Mouse (Mus musculus) neutrophil, adult 5-6 weeks (primary cell): ENCODE measurements around the gene Htra1. TPM values are rescaled to one million over a fixed set of nuclear protein-coding genes. Genes with fewer than 3 reads are reported as not detected.

Experiments used
- ATAC-seq: fragments of 151-379, 151-347 bp; 2 replicates; pipeline ENCODE4 v1.8.0; 2017; ENCODE audit warnings: mild to moderate bottlenecking, moderate TSS enrichment; ENCODE audit not compliant: insufficient number of reproducible peaks, poor library complexity, low FRiP score, severe bottlenecking; ENCODE audit errors: extremely low read depth
- total RNA-seq: library from RNA; stranded (forward); fragments of 200-1000 nt; gene quantifications from 2 replicates; pipeline ENCODE4 v1.2.3, GENCODE M21; 2017

The Htra1 gene
- total RNA-seq, result not detected in 2 replicates

DNA sequence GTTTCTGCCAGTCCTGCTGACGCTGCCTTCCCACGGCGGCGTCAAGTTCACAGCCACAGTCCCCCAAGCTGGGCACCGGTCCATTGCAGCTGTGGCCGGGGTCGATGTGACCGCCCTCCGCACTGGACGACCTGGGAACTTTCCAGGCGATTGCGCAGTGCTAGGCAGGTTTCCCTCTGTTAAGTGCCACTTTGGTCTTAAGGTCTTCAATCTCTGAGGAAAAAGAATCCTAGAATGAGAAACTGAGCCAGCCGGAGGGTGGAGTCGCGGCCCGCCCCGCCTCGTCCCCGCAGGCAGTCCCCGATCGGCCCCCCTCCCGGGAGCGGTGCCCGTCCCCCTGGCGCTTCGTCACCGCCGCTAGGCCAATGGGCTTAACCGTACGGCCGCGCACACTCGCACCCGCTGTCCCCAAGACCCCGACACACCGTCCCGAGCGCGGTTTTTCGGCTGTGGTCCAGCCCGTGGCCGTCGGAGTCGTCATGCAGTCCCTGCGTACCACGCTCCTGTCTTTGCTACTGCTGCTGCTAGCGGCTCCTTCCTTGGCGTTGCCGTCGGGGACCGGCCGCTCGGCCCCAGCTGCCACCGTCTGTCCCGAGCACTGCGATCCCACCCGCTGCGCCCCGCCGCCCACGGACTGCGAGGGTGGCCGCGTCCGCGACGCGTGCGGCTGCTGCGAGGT lies at the start of gene Htra1:
Htra1 (plus strand) TSS at position 319 of the 679 bp plus-strand sequence.
- no peak for ATAC-seq

DNA sequence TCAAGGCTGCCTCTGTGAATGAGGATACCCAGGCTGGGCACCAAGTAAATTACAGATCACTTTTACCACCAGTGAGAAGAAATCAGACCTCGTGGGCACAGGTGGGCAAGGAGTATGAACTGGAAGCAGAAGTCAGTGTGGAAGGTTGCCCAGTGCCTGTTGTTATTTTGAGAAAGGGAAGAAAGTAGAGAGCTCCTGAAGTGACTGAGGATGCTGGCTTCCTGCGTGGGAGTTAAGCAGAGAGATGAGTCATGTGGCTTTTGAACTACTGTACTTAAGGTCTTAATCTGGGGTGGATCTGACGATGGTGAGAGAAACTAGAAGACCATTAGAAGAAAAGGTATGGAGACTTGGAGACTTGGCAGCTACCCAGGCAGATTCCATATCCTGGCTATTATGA lies 49.7 kb upstream of the Htra1 start:
- no peak for ATAC-seq

DNA sequence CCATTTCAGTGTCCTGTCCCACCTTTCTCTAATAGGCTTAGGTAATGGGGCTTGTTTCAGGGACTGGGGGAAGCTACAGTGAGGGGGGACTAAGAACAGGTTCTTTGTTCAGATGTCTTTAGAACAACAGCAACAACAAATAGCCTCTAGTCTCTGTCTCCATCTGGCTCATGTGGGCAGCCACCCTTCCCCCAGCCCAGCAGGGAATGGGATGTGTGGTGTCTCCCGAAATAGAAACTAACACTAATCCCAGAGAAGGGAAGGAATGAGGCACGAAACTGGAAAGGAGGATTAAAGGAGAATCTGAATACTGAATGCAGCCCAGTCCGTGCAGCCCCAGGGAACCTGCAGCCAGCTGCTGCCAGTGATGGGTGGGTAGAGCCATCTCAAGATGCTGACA lies 48.0 kb upstream of the Htra1 start:
- ATAC-seq, result no peak

DNA sequence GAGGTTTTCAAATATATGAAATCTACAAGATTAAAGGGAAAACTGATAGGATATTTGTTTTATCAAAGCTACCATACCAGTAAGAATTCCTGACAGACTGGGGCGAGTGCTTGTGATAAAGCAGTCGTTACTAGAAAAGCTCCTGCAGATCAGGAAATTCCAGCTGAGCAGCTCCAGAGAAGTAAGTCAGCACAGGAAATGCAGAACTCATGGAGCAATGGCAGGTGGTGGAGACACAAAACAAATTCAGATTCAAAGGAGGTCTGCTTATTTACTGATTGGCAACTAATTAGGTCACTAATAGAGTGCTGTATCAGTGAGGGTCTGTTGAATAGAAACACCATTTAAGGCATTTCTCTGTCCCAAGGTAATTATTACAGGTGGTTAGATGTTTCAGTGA lies 45.0 kb upstream of the Htra1 start:
- ATAC-seq, result no peak

DNA sequence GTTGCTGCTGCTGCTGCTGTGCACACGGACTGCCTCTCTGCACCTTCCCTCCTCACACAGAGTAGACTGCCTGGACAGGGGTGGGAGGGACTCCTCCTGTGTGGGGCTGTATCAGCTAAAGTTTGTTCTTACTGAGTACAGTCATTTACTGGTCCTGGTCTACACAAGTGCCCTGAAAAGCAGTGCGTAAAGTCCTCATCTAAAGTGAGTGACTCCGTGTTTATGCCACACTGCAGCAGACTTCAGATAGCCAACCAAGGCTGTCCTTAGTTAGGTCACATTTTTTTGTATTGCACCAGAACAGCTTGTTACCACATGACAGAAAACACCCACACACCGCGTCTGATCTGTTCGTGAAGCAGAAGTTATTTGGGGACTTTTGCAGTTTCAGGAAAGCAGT lies 42.9 kb upstream of the Htra1 start:
- ATAC-seq, result peak; percentile 55; the same call in 1 of the 2 replicates

DNA sequence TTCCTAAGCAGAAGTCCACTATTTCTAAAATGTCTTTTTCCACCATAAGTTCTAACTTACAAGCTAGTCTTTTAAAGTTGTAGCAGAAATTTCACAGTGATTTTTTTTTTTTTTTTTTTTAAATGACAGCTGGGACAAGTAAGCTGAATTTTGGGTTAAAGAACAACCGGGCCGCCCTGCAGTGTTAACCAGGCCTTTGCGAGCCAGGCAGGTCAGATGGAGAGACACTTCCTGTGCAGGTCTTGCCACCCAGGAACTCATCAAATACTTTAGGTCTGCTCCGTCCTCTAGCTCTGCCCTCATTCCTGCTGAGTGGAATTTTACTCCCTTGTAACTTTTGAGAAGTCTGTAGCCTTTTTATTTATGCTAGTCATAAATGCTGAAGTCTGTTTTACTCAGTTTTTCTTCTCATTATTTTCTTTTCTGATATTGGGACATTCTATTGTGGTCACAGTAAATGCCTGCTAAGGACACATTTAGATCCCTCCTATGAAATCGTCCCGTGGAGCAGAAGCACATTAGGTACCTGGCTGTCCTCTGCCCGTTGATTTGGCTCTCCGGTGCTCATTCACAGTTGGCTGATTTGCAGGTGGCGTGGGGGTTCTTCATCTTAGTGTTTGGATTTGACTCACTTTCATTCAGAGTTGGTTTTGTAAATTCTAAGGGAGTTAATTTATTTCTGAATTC lies 40.8 kb upstream of the Htra1 start:
- ATAC-seq, result no peak

DNA sequence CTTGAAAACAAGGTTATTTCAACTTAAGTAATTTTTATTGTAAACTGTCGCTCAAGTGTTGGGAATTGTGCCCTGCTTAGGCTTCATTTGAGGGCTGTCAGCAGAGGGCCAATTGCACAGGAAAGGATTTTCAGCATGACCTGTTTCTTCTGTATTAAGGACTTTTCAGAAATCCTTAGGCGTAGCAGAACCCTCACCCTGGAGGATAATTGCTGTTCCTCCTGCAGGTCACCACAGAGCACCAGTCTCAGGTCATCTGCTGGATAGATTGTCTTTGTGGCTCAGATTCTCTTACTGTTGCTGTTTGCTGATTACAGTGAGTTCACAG lies 40.3 kb upstream of the Htra1 start:
- no peak for ATAC-seq

DNA sequence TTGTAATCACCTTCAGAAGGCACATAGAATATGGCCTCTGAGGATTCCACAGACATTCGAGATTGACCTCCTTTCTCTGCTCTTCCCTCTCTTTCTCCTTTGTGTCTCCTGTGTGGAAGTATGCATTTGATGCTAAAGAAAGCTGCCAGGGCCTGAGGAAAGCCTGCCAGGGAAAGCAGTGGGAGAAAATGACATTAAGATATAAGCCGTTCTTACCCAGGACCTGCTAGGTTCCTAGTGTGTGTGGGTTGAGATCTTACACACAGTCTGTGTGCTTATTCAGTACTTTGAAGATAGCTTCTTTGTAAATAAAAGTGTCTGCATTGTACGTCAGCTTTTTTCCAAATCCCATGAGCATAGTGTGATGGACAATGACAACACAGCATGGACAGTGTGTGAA lies 39.8 kb upstream of the Htra1 start:
- no peak for ATAC-seq

DNA sequence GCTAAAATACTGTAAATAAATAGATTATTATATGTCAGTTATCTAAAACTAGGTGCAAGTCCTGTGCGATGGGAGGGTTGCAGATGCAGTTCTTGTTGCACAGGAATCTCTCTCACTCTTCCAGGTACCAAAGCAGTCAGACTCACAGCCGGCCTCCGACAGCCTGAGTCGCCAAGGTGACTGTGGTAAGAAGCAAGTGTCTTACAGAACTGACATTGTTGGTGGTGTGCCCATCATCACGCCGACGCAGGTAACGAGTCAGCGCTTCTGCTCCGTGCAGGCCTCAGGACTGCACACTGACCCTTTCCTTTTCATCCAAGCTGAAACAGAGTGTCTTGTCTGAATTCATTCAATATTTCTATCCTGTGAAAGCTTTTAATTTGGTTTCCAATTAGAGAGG lies 38.7 kb upstream of the Htra1 start:
- no peak for ATAC-seq

DNA sequence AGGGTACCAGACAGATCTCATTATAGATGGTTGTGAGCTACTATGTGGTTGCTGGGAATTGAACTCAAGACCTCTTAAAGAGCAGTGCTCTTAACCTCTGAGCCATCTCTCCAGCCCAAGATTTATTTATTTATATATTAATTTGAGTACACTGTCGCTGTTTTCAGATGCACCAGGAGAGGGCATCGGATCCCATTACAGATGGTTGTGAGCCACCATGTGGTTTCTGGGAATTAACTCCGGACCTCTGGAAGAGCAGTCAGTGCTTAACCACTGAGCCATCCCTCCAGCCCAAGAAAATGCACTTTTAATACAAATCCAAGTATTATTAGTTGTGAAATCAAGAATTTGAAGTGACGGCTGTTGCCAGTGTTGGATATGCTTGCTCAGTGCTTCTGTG lies 37.5 kb upstream of the Htra1 start:
- ATAC-seq, result no peak

DNA sequence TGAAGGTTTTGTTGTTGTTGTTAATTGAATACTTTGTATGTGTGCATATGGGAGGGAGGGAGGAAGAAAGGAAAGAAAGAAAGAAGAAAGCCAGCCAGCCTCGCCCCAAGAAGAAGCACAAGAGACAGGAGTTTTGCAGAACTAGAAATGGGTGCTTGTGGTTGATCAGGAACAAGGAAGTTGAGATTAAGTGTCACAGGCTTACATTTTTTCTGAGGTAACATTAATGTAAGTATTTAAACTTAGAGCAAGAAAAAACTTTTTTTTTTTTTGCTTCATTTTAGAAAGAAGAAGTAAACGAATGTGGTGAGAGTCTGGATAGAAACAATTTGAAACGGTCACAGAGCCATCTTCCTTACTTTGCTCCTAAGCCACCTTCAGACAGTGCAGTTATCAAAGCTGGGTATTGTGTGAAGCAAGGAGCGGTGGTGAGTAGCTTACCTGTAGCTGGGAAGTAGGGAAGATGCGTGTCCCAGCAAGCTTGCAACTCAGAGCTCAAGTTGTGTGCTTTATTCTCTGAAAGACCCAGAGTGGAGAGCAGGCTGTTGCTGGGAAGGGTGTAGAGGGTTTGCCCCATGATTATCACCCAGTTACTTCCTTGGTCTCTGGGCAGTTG lies 35.6 kb upstream of the Htra1 start:
- ATAC-seq, result no peak

DNA sequence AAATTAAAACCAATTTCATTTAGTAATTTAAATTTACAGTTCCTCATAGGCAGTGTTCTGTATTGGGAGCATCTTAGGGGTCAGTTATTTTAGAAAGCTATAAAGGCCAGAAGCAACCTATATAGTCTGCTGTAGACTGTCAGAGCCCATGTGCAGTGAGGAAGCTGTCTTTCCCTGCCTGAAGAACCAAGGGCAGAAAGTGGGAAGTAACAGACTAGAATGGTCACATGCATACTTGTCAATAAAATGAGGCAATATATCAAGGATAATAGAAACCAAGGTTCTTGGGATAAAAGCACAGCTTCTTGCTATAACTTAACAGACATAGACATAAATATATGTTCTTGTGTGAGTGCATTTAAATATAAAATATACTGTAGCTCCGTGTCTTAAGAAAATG lies 33.0 kb upstream of the Htra1 start:
- no peak for ATAC-seq

DNA sequence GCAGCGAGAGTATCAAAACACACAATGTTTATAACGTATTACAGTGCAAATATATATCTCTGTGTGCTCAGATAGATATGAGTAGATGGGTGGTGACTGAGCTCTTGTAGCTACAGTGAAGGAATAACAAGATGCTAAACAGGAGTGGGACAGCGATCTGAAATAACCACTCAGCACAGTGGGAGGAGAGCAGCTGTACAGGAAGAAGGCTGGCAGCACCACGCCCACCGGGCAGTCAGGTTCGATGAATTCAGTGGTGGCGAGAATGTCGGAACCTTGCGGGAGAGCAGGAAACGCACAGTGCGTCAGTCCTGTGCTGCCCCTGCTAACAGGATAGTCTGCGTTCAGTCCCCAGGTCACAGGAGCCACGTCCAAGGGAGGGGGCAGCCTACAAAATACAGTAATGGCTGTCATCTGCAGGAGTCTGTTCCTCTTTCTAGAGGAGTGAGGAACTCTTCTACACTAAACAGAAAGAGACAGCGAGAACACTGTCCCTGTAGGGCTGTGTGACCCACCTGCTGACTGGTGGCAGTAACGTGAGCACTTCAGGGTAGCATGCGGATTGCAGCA lies 32.3 kb upstream of the Htra1 start:
- ATAC-seq, result peak; percentile 59

DNA sequence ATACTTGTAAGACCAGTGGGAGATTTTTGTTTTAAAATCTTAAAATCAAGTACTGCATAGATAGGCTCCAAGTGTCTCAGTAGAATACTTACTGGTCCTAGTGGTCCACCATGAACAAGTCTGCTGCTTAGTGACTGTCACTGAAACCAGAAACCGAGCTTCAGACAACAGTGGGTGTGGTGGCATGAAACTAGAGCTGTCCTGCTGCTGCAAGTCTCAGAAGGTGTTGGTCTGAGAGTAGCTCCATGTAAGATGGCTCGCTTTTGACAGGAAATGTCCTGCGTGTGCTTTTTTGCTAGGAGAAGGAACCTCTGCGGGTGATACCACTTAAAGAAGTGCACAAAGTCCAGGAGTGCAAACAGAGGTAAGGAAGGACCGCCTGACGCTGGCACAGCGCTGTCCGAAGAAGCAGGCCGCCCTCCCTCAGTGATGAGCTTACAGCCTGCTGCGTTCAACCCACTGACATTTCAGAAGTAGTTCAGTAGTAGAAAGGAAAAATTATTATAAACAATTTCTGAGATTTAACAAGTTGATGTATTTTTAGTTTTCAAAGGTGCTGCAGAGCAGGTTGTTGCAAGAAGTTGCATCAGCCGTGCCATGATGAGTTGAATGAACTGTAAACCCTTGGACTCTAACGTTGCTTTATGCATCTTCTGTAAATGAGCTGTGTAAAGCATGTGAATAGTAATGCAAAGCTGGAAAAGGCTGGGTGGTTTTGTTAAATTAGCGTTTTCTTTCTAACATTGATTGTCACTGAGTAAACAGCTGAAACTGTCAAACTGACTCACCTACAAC lies 31.1 kb upstream of the Htra1 start:
- no peak for ATAC-seq

DNA sequence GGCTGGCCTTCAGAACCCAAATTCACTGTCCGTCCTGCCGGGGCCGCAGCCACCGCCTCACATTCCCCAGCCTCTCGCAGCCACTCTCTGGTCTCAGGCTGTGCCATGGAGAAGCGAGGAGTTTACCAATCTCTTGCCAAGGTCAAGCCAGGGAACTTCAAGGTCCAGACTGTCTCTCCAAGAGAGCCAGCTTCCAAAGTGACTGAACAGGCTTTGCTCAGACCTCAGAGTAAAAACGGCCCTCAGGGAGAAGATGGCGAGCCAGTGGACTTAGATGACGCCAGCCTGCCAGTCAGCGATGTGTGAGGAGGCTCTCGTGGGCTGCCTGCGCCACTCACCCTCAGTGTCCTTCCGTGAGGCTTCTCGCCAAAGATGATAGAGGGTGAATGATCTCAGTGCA lies 25.1 kb upstream of the Htra1 start:
- ATAC-seq, result no peak

DNA sequence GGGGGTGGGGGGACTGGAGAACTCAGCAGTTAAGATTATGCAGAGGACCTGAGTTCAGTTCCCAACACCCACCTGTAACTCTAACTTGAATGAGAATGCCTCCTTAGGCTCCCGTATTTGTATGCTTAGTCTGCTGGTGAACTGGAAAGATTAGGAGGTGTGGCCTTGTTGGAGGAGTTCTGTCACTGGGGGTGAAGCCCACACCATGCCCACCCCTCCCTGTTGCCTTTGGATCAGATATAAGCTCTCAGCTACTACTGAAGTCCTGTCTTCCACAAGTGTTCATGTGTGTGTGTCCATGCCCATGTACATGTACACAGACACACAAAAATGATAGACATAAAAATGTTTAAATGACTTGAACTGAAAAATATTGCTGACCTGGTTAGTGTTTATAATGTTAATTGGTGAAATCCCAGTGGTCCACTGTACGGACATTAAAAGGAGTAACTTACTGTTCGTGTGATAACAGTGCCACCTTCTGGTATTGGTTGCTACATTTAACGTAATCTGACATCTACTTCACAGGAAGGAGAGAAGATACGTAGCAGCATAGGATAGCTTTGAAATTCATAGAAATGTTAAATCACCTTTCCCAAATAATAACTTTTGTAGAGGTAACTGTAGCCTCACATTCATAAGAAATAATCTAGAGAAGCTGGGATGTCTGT lies 21.1 kb upstream of the Htra1 start:
- ATAC-seq, result 0 out of 2 replicates have a peak, but pooled peaks have one; percentile 26

DNA sequence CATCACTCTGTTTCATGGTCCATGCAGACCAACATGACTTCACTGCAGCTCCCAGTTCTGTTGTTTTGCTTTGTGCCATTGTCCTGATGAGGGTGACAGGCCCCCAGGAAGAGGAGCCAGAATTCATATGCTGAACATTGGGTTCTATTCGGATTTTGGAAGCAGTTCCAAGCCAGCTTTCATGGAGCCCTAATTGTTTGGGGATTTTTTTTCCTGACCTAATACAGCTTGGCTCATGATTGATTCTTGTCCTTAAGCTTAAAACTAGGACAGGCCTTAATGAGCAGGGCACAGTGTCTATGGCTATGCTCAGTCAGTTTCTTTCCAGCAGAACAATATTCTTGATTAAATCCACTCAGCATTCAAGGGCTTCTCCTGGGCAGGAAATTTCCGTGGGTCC lies 17.7 kb upstream of the Htra1 start:
- no peak for ATAC-seq

DNA sequence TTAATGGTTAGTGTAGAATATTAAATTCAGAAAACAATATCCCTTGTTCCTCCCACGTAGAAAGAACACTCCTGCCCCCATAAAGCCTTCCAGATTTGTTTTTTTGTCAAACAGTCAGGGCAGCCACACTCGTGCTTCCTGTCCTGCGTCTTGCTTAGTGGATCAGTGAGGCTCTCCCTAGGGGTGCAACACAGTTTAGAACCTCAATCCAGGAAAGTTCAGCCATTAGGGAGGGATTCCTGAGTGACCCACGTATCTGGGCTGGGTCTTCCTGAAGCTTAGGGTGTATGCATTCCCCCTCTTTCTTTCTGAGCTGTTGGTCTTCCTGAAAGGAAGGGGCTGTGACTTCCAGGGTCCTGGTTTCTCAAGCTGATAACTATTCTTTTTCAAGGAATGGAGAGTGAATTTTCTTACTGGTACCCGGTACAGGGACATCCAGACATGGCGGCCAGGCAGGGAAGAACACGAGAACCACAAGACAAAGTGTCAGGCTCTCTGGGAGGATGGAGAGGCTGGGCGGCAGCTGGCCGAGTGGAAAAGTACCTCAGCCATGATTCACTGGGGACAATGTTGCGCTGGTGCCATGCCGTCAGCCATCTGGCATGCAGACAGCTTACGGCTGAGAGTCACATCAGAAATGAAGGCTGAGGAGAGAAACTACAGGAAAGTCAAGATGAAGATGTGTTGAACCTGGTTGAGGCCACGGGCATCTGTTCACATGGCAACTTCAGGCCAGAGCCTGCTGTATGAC lies 12.8 kb upstream of the Htra1 start:
- no peak for ATAC-seq
